Mouse (Mus musculus): Measurements from ENCODE around the gene Hdgfl2. TPM values are rescaled to one million over a fixed set of nuclear protein-coding genes. Genes with fewer than 3 reads are reported as not detected.

Hdgfl2 gene
- polyA plus RNA-seq, 1 experiment from 2014 or later, result 96.5 TPM

DNA sequence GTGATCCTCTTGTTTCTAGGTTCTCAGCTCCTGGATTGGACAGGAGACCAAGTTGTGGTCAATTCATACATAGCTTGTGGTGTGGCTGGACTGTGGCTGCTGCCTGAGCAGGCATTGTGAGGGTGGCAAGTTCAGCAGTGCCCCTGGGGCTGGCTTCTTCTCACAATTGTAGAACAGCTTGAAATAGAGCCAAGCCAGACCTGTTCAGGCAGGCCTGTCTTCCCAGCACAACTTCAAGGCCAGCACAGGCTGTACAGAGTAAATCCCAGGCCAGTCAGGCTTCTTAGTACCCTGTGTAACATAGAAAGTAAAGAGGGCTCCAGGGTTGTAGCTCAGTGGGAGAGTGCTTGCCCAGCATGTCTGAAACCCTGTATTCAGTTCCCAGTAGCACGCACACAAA, 13.4 kb downstream of the Hdgfl2 start:
- Histone ChIP-seq H3K36me3 (ENCODE audit: control insufficient read depth, insufficient read depth, low read length) (peaks cover 40% of the 10 kb centered on the region), H3K4me2 (replicated peaks; ENCODE audit: low read depth, low read length) (no peak overlapping the region), H3K4me3 (ENCODE audit: low read depth, low read length) (no peak overlapping the region), H3K4me1 (ENCODE audit: control insufficient read depth, insufficient read depth, low read length) (no peaks in the 10 kb centered on the region), H3K27me3 (ENCODE audit: control insufficient read depth, insufficient read depth, low read length) (no peaks in the 10 kb centered on the region), H3K9me3 (ENCODE audit: control insufficient read depth, low read depth, low read length) (no peaks in the 10 kb centered on the region), H3K9ac (replicated peaks; ENCODE audit: low read depth, low read length) (no peak overlapping the region), H3K27ac (ENCODE audit: low read length) (peak overlapping the region; percentile 44; the same call in 1 of the 2 replicates)
- WGBS, result 88% methylated on average over 1 of the region's 1 CpGs
- no peak for ATAC-seq (ENCODE audit: insufficient number of reproducible peaks, insufficient read depth, low FRiP score, low read depth)

- Histone ChIP-seq H3K27ac (ENCODE audit: low read length) (no peak overlapping the region), H3K9me3 (ENCODE audit: control insufficient read depth, low read depth, low read length) (no peaks in the 10 kb centered on the region), H3K4me2 (replicated peaks; ENCODE audit: low read depth, low read length) (no peak overlapping the region), H3K4me1 (ENCODE audit: control insufficient read depth, insufficient read depth, low read length) (no peaks in the 10 kb centered on the region), H3K36me3 (ENCODE audit: control insufficient read depth, insufficient read depth, low read length) (peaks cover 63% of the 10 kb centered on the region), H3K9ac (replicated peaks; ENCODE audit: low read depth, low read length) (no peak overlapping the region), H3K27me3 (ENCODE audit: control insufficient read depth, insufficient read depth, low read length) (no peaks in the 10 kb centered on the region), H3K4me3 (ENCODE audit: low read depth, low read length) (no peak overlapping the region)
- ATAC-seq (ENCODE audit: insufficient number of reproducible peaks, insufficient read depth, low FRiP score, low read depth), result no peak
- WGBS, result 93% methylated on average over 12 of the region's 12 CpGs
These were observed 17.4 kb downstream of the Hdgfl2 start for GRCm38 (mm10) chr17:56096883-56097282.

DNA sequence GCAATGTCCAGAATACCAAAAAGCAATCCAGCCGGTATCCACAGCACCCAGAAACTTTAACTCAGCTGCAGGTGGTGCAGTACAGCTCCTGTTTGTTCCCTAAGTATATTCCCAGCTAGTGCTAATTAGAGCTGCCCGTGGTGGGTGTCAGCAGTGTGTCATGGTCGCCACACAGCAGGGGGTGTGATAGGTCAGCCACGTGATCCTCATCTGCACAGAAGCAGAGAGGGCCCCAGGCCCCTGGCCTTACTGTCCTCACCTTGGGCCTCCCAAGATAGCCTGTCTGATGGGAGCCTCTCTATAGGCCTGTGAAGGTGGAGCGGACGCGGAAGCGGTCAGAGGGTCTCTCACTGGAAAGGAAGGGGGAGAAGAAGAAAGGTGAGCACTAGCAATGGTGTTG, 18.7 kb downstream of the Hdgfl2 start:
- ATAC-seq (ENCODE audit: insufficient number of reproducible peaks, insufficient read depth, low FRiP score, low read depth), result no peak
- WGBS, result 95% methylated on average over 8 of the region's 8 CpGs
- no peak overlapping the region for H3K4me3 ChIP-seq (ENCODE audit: low read depth, low read length)

GRCm38 (mm10) chr17:56098711-56099572, 19.5 kb downstream of the Hdgfl2 start:
- Histone ChIP-seq H3K4me2 (replicated peaks; ENCODE audit: low read depth, low read length) (no peak overlapping the region), H3K27ac (ENCODE audit: low read length) (no peak overlapping the region), H3K27me3 (ENCODE audit: control insufficient read depth, insufficient read depth, low read length) (no peaks in the 10 kb centered on the region), H3K9me3 (ENCODE audit: control insufficient read depth, low read depth, low read length) (no peaks in the 10 kb centered on the region), H3K36me3 (ENCODE audit: control insufficient read depth, insufficient read depth, low read length) (peaks cover 74% of the 10 kb centered on the region), H3K4me1 (ENCODE audit: control insufficient read depth, insufficient read depth, low read length) (no peaks in the 10 kb centered on the region), H3K4me3 (ENCODE audit: low read depth, low read length) (no peak overlapping the region), H3K9ac (replicated peaks; ENCODE audit: low read depth, low read length) (no peak overlapping the region)
- WGBS, result 89% methylated on average over 15 of the region's 15 CpGs
- ATAC-seq (ENCODE audit: insufficient number of reproducible peaks, insufficient read depth, low FRiP score, low read depth), result no peak

More for the DNA sequence above, 18.7 kb downstream of the Hdgfl2 start:
- no peak overlapping the region for H3K9ac ChIP-seq (replicated peaks; ENCODE audit: low read depth, low read length)
- H3K36me3 ChIP-seq (ENCODE audit: control insufficient read depth, insufficient read depth, low read length), result peaks cover 72% of the 10 kb centered on the region
- no peak overlapping the region for H3K4me2 ChIP-seq (replicated peaks; ENCODE audit: low read depth, low read length)
- no peaks in the 10 kb centered on the region for H3K27me3 ChIP-seq (ENCODE audit: control insufficient read depth, insufficient read depth, low read length)
- H3K27ac ChIP-seq (ENCODE audit: low read length), result no peak overlapping the region
- H3K9me3 ChIP-seq (ENCODE audit: control insufficient read depth, low read depth, low read length), result no peaks in the 10 kb centered on the region
- H3K4me1 ChIP-seq (ENCODE audit: control insufficient read depth, insufficient read depth, low read length), result no peaks in the 10 kb centered on the region

- peaks cover 70% of the 10 kb centered on the region for H3K36me3 ChIP-seq (ENCODE audit: control insufficient read depth, insufficient read depth, low read length)
- ATAC-seq (ENCODE audit: insufficient number of reproducible peaks, insufficient read depth, low FRiP score, low read depth), result no peak
- WGBS, result 83% methylated on average over 3 of the region's 3 CpGs
- H3K4me1 ChIP-seq (ENCODE audit: control insufficient read depth, insufficient read depth, low read length), result no peaks in the 10 kb centered on the region
- H3K9me3 ChIP-seq (ENCODE audit: control insufficient read depth, low read depth, low read length), result no peaks in the 10 kb centered on the region
- H3K4me2 ChIP-seq (replicated peaks; ENCODE audit: low read depth, low read length), result no peak overlapping the region
- no peak overlapping the region for H3K27ac ChIP-seq (ENCODE audit: low read length)
- no peak overlapping the region for H3K4me3 ChIP-seq (ENCODE audit: low read depth, low read length)
- H3K9ac ChIP-seq (replicated peaks; ENCODE audit: low read depth, low read length), result no peak overlapping the region
- no peaks in the 10 kb centered on the region for H3K27me3 ChIP-seq (ENCODE audit: control insufficient read depth, insufficient read depth, low read length)
These were observed 21.4 kb downstream of the Hdgfl2 start for GRCm38 (mm10) chr17:56100811-56101210.

GRCm38 (mm10) chr17:56102158-56102557, 22.7 kb downstream of the Hdgfl2 start:
- no peak overlapping the region for H3K4me2 ChIP-seq (replicated peaks; ENCODE audit: low read depth, low read length)
- H3K27me3 ChIP-seq (ENCODE audit: control insufficient read depth, insufficient read depth, low read length), result no peaks in the 10 kb centered on the region
- H3K9me3 ChIP-seq (ENCODE audit: control insufficient read depth, low read depth, low read length), result no peaks in the 10 kb centered on the region
- peaks cover 57% of the 10 kb centered on the region for H3K36me3 ChIP-seq (ENCODE audit: control insufficient read depth, insufficient read depth, low read length)
- H3K4me3 ChIP-seq (ENCODE audit: low read depth, low read length), result no peak overlapping the region
- H3K4me1 ChIP-seq (ENCODE audit: control insufficient read depth, insufficient read depth, low read length), result no peaks in the 10 kb centered on the region
- ATAC-seq (ENCODE audit: insufficient number of reproducible peaks, insufficient read depth, low FRiP score, low read depth), result no peak
- no peak overlapping the region for H3K9ac ChIP-seq (replicated peaks; ENCODE audit: low read depth, low read length)
- 85% methylated on average over 5 of the region's 5 CpGs for WGBS
- no peak overlapping the region for H3K27ac ChIP-seq (ENCODE audit: low read length)

DNA sequence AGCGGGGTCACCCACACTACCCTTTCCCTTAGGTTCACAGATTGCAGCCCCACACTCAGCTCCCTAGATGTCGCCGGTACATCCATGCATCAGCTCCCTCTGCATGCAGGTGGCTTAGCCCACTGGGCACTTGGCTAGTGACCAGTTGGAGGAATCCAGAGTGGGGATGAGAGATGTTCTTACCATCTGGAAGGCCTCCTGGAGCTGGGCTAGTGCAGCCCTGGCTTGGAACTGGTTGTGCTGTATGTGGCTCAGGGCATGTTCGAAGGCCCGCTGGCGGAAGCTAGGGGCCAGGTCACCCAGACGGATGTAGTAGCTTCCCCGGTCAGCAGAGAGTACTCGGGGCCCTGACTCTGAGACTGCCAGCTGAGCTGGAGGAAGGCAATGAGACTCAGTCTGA, 23.5 kb downstream of the Hdgfl2 start:
- WGBS, result 95% methylated on average over 9 of the region's 9 CpGs
- no peaks in the 10 kb centered on the region for H3K27me3 ChIP-seq (ENCODE audit: control insufficient read depth, insufficient read depth, low read length)
- H3K27ac ChIP-seq (ENCODE audit: low read length), result no peak overlapping the region
- no peak overlapping the region for H3K4me2 ChIP-seq (replicated peaks; ENCODE audit: low read depth, low read length)
- no peaks in the 10 kb centered on the region for H3K9me3 ChIP-seq (ENCODE audit: control insufficient read depth, low read depth, low read length)
- no peak for ATAC-seq (ENCODE audit: insufficient number of reproducible peaks, insufficient read depth, low FRiP score, low read depth)
- H3K9ac ChIP-seq (replicated peaks; ENCODE audit: low read depth, low read length), result no peak overlapping the region
- H3K4me3 ChIP-seq (ENCODE audit: low read depth, low read length), result no peak overlapping the region
- H3K36me3 ChIP-seq (ENCODE audit: control insufficient read depth, insufficient read depth, low read length), result peaks cover 50% of the 10 kb centered on the region
- H3K4me1 ChIP-seq (ENCODE audit: control insufficient read depth, insufficient read depth, low read length), result no peaks in the 10 kb centered on the region

DNA sequence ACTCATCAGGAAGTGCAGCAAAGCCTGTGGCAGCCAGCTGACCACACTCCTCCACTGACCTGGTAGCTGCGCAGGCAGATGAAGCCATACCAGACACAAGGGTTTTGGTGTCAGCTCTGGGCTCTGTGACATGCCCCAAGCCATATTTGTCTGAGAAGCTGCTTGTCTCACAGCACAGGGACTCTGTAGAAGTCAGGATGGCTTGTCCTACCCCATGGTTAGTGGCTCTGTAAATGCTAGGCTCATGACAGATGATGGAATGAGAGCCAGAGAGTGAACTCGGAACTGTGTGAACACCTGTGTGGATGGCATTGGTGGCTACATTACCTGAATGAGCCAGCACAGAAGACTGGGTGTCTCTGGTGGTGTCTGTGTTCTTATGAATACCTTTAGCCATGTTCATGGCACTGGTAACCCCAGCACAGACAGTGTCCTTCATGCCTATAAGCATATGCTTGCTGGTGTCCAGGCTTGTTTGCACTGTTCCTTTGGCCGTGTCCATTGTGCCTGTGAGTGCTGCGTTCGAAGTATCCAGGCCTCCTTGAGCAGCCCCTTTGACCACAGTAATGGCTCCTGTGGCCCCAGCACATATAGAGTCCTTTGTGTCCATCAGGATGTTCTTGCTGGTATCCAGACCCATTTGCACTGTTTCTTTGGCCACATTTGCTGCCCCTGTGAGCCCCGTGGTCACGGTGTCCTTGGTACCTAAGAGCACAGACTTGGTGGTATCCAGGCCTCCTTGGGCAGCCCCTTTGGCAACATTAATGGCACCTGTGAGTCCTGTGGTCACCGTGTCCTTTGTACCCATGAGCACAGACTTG, 24.2 kb downstream of the Hdgfl2 start:
- H3K36me3 ChIP-seq (ENCODE audit: control insufficient read depth, insufficient read depth, low read length), result peaks cover 42% of the 10 kb centered on the region
- no peak overlapping the region for H3K27ac ChIP-seq (ENCODE audit: low read length)
- no peaks in the 10 kb centered on the region for H3K27me3 ChIP-seq (ENCODE audit: control insufficient read depth, insufficient read depth, low read length)
- 94% methylated on average over 8 of the region's 8 CpGs for WGBS
- H3K4me1 ChIP-seq (ENCODE audit: control insufficient read depth, insufficient read depth, low read length), result no peaks in the 10 kb centered on the region
- ATAC-seq (ENCODE audit: insufficient number of reproducible peaks, insufficient read depth, low FRiP score, low read depth), result no peak
- no peak overlapping the region for H3K9ac ChIP-seq (replicated peaks; ENCODE audit: low read depth, low read length)
- no peak overlapping the region for H3K4me3 ChIP-seq (ENCODE audit: low read depth, low read length)
- H3K9me3 ChIP-seq (ENCODE audit: control insufficient read depth, low read depth, low read length), result no peaks in the 10 kb centered on the region
- H3K4me2 ChIP-seq (replicated peaks; ENCODE audit: low read depth, low read length), result no peak overlapping the region
